Mouse (Mus musculus) kidney, adult 2 months (tissue): Measurements from ENCODE around the gene Ifit1bl1. TPM values are rescaled to one million over a fixed set of nuclear protein-coding genes. Genes with fewer than 3 reads are reported as not detected.
"Not testable (repeated sequence)": the region's sequence is repeated elsewhere in the genome, so short reads cannot be mapped to it uniquely, and the experiment has no call there.

Source experiments
- DNase-seq: peaks from one replicate; pipeline ENCODE4 v3.0.0; 2021
- H3K27ac ChIP-seq: fragments of 200-500 bp; 2 replicates; pipeline ENCODE4 v1.5.1; 2012; ENCODE audit warnings: low read depth, low read length, control low read depth, inconsistent platforms; ENCODE audit not compliant: insufficient read depth
- H3K27me3 ChIP-seq: fragments of 200-500 bp; replicated peaks from 2 replicates; pipeline ENCODE4 v1.6.1; 2012; ENCODE audit warnings: mild to moderate bottlenecking, moderate library complexity, low read length, inconsistent platforms; ENCODE audit not compliant: control insufficient read depth, insufficient read depth
- H3K36me3 ChIP-seq: fragments of 200-500 bp; 2 replicates; pipeline ENCODE4 v1.6.1; 2012; ENCODE audit warnings: mild to moderate bottlenecking, moderate library complexity, low read length, inconsistent platforms; ENCODE audit not compliant: control insufficient read depth, insufficient read depth
- H3K4me1 ChIP-seq: fragments of 200-500 bp; 2 replicates; pipeline ENCODE4 v1.6.1; 2011; ENCODE audit warnings: low read length; ENCODE audit not compliant: control insufficient read depth, insufficient read depth
- H3K4me3 ChIP-seq: fragments of 200-500 bp; 2 replicates; pipeline ENCODE4 v1.5.1; 2011; ENCODE audit warnings: mild to moderate bottlenecking, low read depth, low read length, control low read depth; ENCODE audit not compliant: insufficient read depth
- CTCF ChIP-seq: fragments of 200-500 bp; conservative IDR thresholded peaks from 2 replicates; pipeline ENCODE4 v1.5.1; 2011; ENCODE audit warnings: low read depth, mild to moderate bottlenecking, control low read depth, low read length, moderate library complexity, mixed read lengths; ENCODE audit not compliant: insufficient read depth, insufficient read length
- POLR2A ChIP-seq: fragments of 200-500 bp; IDR thresholded peaks from one replicate; pipeline ENCODE4 v1.6.1; 2011; ENCODE audit warnings: low read depth, low read length, control low read depth
- WGBS: fragments of 180-500 bp; shearing (Covaris S2); methylation state at CpG from one replicate; pipeline ENCODE4 v1.1.7; 2018; 5-methylcytosine and 5-hydroxymethylcytosine counted together
- polyA plus RNA-seq: library from polyadenylated mRNA; depleted of rRNA; stranded (reverse); fragments of >200 nt; gene quantifications from 2 replicates; pipeline ENCODE4 v1.2.3, GENCODE M21; 2012

The Ifit1bl1 gene
- polyA plus RNA-seq, 1 experiment, result 1.4 TPM

DNA sequence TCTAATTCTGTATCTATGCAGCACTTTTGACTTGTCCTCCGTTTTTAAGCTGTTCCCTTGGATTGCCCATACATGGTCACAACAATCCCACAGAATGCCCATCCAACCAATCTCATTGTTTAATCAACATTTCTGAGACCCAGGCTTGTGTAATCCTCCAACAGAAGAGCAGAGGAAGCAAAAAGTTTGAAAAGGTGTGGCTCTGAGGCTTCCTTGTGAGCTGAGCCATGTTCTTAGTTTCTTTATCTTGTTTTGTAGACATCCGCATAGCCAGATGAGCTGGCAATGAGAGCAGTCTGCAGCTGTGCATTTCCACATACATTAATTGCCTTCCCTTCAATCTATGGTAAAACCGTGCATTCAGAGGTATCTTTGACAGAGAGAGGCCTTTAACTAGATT, 3.7 kb upstream of the Ifit1bl1 start:
- WGBS, result 99% methylated on average over 3 of the region's 3 CpGs
- TF ChIP-seq POLR2A (no peak), CTCF (no peak)
- no peaks in the 10 kb centered on the region for H3K36me3 ChIP-seq
- DNase-seq, result no peak
- H3K27ac ChIP-seq, result no peak overlapping the region
- no peak overlapping the region for H3K4me3 ChIP-seq
- peaks cover 3% of the 10 kb centered on the region; the same call in 1 of the 2 replicates for H3K4me1 ChIP-seq
- no peaks in the 10 kb centered on the region; the same call in 1 of the 2 replicates for H3K27me3 ChIP-seq

DNA sequence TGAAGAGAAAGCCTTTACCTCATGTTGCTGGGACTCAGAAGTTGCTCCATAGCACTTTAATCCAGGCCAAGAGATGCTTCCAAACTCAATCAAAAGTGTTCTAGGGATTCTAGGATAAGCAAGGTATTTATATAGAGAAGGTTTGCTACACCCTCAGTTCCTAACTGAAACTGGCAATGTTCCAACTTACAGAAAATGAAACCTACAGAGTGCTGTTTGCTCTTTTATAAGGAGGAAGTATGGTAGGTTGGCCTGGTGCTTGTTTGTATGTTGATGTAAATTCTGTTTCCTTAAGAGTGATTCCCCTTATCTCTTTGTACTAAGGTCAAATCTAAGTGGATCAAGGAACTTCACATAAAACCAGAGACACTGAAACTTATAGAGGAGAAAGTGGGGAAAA, 2.5 kb downstream of the Ifit1bl1 start:
- not testable (repeated sequence) for H3K27ac ChIP-seq, H3K4me3 ChIP-seq, H3K36me3 ChIP-seq, H3K4me1 ChIP-seq, H3K27me3 ChIP-seq
- peak; percentile 34 for DNase-seq

DNA sequence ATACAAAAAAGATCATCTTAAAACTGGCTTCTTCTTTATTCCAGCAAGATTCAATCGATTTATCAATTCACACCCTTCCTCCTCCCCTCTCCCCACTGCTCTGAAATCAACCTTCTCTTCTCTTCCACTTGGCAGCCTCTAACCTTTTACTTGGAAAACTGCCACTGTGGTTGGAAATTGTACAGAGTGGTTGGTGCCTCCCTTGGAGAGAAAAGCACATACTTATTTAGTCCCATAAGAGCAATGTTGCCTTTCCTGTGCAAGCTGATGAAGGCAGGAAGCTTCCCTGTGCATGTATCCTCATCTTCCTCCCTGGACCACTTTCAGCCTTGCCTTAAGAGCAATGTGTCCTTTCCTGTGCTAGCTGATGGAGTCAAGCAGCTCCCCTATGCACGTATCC, 3.4 kb downstream of the Ifit1bl1 start:
- no peaks in the 10 kb centered on the region for H3K36me3 ChIP-seq
- 65% methylated on average over 2 of the region's 2 CpGs for WGBS
- no peak overlapping the region for H3K27ac ChIP-seq
- H3K4me3 ChIP-seq, result no peak overlapping the region
- peaks cover 4% of the 10 kb centered on the region; the same call in 1 of the 2 replicates for H3K4me1 ChIP-seq
- H3K27me3 ChIP-seq, result no peaks in the 10 kb centered on the region
- peak; percentile 86 for DNase-seq
- TF ChIP-seq POLR2A, result no peak
- no peak for TF ChIP-seq CTCF

DNA sequence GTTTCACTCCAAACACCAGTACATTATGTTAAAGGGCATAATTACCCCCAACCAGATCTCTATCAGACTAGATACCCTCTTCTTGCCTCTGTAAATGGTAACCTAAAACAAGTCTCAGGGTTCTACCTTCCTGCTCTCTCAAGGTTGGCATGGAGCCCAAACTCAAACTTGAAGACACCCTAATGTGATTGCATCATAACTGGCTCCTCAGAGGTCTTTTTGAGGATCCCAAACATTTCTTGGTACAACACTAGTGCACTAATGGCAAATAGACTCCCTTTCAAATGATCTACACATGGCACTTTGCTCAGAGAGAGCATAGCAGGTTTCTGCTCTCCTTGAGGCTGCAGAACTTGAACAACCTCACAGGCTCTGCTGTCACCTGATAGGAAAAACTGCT, 4.9 kb downstream of the Ifit1bl1 start:
- TF ChIP-seq POLR2A, result no peak
- no peak for TF ChIP-seq CTCF
- Histone ChIP-seq H3K27me3 (no peaks in the 10 kb centered on the region), H3K27ac (no peak overlapping the region), H3K4me3 (no peak overlapping the region), H3K4me1 (peaks cover 4% of the 10 kb centered on the region; the same call in 1 of the 2 replicates), H3K36me3 (no peaks in the 10 kb centered on the region)
- no peak for DNase-seq

DNA sequence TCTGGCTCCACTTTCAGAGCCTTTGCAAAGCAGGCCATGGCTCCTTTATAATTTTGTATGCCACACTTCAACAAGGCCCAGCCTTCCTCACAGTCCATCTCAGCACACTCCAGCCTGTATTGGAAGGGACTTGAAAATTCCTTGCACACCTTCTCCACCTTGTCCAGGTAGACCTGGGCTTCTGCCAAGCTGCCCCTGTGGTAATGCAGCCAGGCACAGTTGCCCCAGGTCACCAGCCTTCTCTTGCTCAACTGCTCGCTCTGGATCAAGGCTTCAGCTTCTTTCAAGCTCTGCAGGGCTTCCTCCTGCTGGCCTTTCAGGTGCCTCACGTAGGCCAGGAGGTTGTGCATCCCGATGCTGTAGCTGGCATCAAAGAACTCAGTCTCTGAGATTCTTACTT, 7.2 kb downstream of the Ifit1bl1 start:
- 77% methylated on average over 3 of the region's 3 CpGs for WGBS
- not testable (repeated sequence) for H3K4me3 ChIP-seq, DNase-seq, H3K27me3 ChIP-seq, H3K36me3 ChIP-seq, H3K27ac ChIP-seq, H3K4me1 ChIP-seq

DNA sequence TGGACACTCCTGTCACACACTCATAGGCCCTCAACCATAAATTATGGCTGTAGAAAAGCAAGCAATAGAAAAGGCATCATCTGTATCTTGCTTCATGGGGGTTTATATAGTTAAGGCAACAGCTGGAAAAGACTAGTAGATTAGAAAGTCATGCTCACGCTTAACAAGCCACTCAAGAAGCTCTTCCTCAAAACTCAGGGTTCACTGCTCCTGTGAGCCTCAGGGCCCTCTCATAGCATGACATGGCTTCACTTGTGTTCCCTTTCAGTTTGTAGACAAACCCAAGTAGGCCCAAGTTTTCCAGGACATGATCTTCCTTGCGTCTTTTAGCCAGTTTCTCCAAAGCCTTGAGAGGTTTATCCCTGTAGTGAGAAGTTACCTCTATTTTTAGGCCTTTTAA, 8.3 kb downstream of the Ifit1bl1 start:
- H3K27me3 ChIP-seq, result no peaks in the 10 kb centered on the region
- H3K27ac ChIP-seq, result no peak overlapping the region
- H3K4me1 ChIP-seq, result peaks cover 2% of the 10 kb centered on the region; the same call in 1 of the 2 replicates
- no peak overlapping the region for H3K4me3 ChIP-seq
- TF ChIP-seq CTCF (no peak), POLR2A (no peak)
- DNase-seq, result no peak
- H3K36me3 ChIP-seq, result no peaks in the 10 kb centered on the region
- WGBS, result 92% methylated on average over 2 of the region's 2 CpGs

DNA sequence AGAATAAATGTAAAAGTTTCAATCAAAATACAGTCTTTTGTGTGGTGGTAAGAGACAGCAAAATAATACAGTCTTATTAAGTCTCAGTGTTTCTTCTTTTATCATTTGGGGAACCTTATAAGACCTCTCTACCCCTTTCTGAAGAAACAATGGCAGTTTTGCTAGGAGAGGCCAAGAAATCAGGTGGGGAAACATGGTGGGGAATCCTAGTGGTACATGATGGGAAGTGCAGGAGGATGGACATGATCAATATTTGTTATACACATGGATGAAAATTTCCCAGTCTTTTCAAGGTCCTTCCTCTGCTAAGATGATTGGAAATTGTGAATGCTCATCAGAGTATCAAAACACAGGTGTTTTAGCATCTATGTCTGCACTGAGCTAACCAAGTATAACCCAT, 12.8 kb downstream of the Ifit1bl1 start:
- DNase-seq, result no peak
- H3K36me3 ChIP-seq, result no peaks in the 10 kb centered on the region
- TF ChIP-seq CTCF (no peak), POLR2A (no peak)

DNA sequence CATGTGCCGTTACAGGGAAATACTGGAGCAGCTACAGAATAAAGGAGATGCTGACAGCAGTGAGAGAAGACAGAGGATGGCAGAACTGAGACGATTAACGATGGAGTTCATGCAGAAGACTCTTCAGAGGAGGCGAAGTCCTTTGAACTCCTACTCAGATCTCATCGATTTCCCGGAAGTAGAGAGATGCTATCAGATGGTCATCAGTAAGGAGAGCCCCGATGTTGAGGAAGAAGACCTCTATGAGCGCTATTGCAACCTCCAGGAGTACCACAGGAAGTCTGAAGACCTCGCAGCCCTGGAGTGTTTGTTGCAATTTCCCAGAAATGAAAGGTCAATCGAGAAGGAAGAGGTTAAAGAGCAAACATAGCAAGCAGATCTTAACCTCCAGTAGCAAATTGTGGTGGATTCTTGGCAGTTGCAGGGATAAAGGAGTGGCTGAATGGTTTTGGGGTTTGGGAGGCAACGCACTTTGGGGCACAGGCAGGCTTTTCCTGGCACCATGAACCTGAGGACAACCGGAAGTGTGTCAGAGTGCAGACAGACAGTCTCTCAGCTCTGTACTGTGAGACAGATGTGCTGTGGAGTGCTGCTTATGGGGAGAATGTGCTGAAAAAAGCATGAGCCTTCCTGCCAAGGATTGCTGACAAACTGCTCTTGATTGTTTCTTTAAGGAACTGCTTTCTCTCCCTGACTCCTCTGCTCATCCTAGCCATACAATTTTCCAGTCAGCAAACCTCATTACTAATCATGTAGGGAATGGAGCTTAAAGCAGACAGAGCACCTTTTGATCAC, 13.7 kb downstream of the Ifit1bl1 start:
- H3K27me3 ChIP-seq, H3K36me3 ChIP-seq, H3K4me1 ChIP-seq, H3K4me3 ChIP-seq: not testable (repeated sequence)
- WGBS, result 62% methylated on average over 7 of the region's 12 CpGs
- DNase-seq, result peak; percentile 53
- H3K27ac ChIP-seq, result peak overlapping the region; percentile 39; the same call in 1 of the 2 replicates

More for the DNA sequence above, 12.8 kb downstream of the Ifit1bl1 start:
- Histone ChIP-seq H3K4me1 (peaks cover 3% of the 10 kb centered on the region; the same call in 1 of the 2 replicates), H3K27ac (no peak overlapping the region), H3K27me3 (no peaks in the 10 kb centered on the region), H3K4me3 (no peak overlapping the region)

DNA sequence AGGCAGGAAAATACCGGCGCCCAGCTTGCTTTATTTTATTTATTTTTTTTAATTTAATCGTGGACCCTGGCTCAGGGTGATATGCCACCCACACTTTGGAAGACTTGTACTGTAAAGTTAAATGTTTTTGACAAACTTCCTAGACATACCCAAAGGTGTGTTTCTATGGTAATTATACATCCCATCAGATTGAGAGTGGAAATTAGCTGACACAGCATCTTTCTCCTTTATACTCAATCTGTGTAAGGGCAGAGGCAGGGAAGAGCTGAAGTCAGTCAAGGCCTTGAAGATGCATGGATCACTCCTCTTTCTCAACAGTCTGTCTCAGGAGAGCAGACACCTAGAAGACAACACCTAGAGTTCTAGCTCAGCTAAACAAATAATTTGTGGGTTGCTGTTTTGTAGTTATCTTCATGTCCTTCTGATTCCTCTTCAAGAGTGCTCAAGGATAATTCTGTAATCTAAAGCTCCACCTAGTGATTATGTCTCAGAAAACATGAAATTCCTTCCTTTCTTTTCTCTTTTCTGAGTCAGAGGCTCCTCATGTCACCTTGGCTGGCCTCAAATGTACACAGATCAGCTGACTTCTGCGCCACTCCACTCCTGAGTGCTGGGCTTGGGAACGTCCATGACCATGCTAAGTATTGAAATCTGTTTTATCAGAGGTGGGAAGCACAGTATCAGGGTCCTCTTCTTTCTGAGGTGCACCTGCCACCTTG, 15.9 kb downstream of the Ifit1bl1 start:
- H3K27ac ChIP-seq, H3K36me3 ChIP-seq, H3K27me3 ChIP-seq, H3K4me3 ChIP-seq, H3K4me1 ChIP-seq: not testable (repeated sequence)
- DNase-seq, result peak; percentile 27
- 66% methylated on average over 5 of the region's 5 CpGs for WGBS

DNA sequence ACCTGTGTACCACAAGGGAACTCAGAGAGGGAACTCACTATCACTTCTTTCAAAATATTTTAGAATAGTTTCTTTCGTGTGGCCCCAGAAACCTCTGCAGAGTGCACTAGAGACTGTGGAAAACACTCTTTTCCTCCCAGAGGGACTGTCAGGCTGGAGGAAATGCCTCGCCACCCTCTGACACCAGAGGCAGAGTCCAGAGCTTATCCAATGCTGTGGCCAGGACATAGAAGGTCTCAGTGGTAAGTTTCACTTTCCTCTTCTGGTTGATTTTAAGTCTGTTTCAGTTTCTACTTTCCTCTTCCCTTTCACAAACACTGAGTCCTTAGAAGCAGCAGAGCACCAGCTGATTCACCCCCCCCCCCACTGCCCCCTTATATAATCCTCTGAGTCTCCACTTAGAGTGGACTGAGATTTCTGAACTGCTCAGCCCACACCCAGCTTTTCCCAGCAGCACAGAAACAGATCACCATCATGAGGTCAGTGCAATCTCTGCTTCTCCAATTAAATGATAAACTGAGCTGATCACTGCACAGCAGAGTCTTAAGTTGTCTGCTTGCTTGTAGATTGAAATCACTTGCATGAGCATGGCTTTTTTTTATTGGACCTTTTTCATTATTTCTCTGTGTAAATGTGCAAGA, 18.5 kb downstream of the Ifit1bl1 start, which contains the start of gene Ifit3:
Ifit3 (plus strand) TSS at position 406 of the 641 bp plus-strand sequence.
- not testable (repeated sequence) for H3K36me3 ChIP-seq, H3K4me1 ChIP-seq, H3K27me3 ChIP-seq
- DNase-seq, result peak; percentile 71
- WGBS, result 12% methylated on average over 2 of the region's 2 CpGs
- H3K4me3 ChIP-seq, result peak within 1 kb of the TSS; percentile 31; the same call in 1 of the 2 replicates
- peak within 1 kb of the TSS; percentile 85 for H3K27ac ChIP-seq

DNA sequence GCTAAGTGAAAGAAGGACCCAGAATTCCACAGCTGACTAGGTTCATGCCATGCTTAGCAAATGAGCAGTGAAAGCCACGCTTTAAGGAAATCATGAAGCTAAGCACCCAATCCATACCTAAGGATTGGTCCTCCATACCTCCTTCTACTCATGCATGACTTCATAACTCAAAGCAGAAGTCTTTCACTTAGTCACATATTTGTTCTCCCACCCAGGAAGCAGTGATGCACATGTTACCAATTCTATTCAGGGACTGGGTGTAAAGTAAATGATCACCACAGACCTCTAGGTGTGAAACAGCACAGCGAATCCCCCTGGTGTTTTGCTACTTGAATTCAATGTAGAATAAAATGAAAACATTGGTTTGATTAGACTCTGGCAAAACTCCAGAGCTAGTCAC, 19.1 kb downstream of the Ifit1bl1 start:
- not testable (repeated sequence) for H3K4me3 ChIP-seq, H3K36me3 ChIP-seq, H3K27me3 ChIP-seq, H3K4me1 ChIP-seq, DNase-seq
- WGBS, result 44% methylated on average over 2 of the region's 2 CpGs
- peak overlapping the region; percentile 80 for H3K27ac ChIP-seq
